In the genomic region with DNA sequence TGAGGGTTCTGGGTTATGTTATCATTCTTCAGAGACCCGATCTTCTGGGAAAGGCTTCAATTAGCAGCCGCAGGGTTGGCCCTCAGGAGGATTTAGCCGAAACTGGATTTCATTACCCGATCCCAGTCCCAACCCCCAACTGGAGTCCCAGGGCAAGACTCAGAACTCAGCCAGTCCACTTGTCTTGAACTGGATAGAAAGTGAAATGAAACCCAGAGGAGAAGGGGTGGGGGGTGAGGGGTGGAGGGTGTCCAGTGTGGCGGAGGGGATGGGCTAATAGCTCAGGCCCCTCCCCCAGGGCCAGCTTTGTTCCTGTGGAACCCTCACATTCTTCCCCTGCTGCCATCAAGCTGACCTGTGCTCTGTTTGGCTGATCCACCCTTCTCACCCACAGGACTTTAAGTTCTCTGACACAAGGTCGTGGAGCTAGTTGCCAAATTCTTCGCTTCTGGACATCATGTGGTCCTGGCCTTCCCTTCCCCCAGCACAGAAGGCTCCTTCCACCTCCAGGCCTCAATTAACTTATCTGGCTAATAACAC, we compare ENCODE assay signal across 28 mouse cellular contexts.
DNase-seq lines count a peak whose midpoint lies in the region; ATAC-seq lines count a peak whose summit lies in the region.
"Had no signal": no experiment of that assay in that cellular context is flagged by ENCODE, and none has a peak within 500 bp of the region (broad histone marks: within the 10 kb centered on the region; RNA-seq: fewer than 3 reads in every experiment).

No protein-coding gene starts in this region.

- 66% methylated on average over 7 of the region's 7 CpGs for WGBS in midbrain, embryonic 10.5 days
- 65% methylated on average over 7 of the region's 7 CpGs for WGBS in midbrain, embryonic 13.5 days
- 24% methylated on average over 7 of the region's 7 CpGs for WGBS in limb, embryonic 11.5 days

- H3K27ac ChIP-seq in midbrain, embryonic 10.5 days (replicated peaks), result peak overlapping the region; percentile 29; the same call in 1 of the 2 replicates
- no peak overlapping the region for H3K27ac ChIP-seq in midbrain, embryonic 13.5 days
- peak overlapping the region; percentile 98 for H3K27ac ChIP-seq in brown adipose tissue, adult 24 weeks (replicated peaks; ENCODE audit: low read depth, low read length)
- no peak overlapping the region for H3K27ac ChIP-seq in limb, embryonic 11.5 days (replicated peaks; ENCODE audit: low read depth, low read length)
- H3K27ac ChIP-seq: forebrain, embryonic 15.5 days; heart, adult 2 months; hindbrain, embryonic 15.5 days; kidney, embryonic 15.5 days; left cerebral cortex, adult 2 months; limb, embryonic 15.5 days; liver, embryonic 14.5 days had no signal

- peak; percentile 62 for DNase-seq in adrenal gland, postnatal 10 days
- DNase-seq in adrenal gland, adult 18-20 months (ENCODE audit: low spot score in 2 of 2), result no peak
- no peak for DNase-seq in midbrain, embryonic 10.5 days (ENCODE audit: low spot score)
- peak; percentile 41 for DNase-seq in limb, embryonic 11.5 days (ENCODE audit: low spot score)
- no peak for DNase-seq in kidney, postnatal 36 days
- DNase-seq in left cerebral cortex, adult 9 months (ENCODE audit: low spot score in 2 of 2), result no peak
- DNase-seq: cerebellum, adult 9-10 months; cerebellum, postnatal 36 days; heart, adult 2 months; heart, postnatal 4 days; kidney, adult 18-20 months; kidney, postnatal 25 days; lung, adult 2 months; lung, postnatal 14 days; thymus, postnatal 14 days had no signal

- no peak overlapping the region for H3K9ac ChIP-seq in midbrain, embryonic 13.5 days (replicated peaks)
- no peak overlapping the region for H3K9ac ChIP-seq in limb, embryonic 11.5 days (ENCODE audit: low read length)
- H3K9ac ChIP-seq: forebrain, embryonic 15.5 days; heart, embryonic 12.5 days; hindbrain, embryonic 15.5 days; kidney, embryonic 15.5 days; limb, embryonic 15.5 days; liver, embryonic 14.5 days had no signal

- H3K4me2 ChIP-seq in midbrain, embryonic 13.5 days (replicated peaks), result no peak overlapping the region
- H3K4me2 ChIP-seq in limb, embryonic 11.5 days (ENCODE audit: low read depth, severe bottlenecking), result no peak overlapping the region
- H3K4me2 ChIP-seq: forebrain, embryonic 15.5 days; heart, embryonic 12.5 days; hindbrain, embryonic 15.5 days; kidney, embryonic 15.5 days; limb, embryonic 15.5 days had no signal

- H3K27me3 ChIP-seq in midbrain, embryonic 10.5 days (ENCODE audit: low read depth, poor library complexity, severe bottlenecking), result peaks cover 8% of the 10 kb centered on the region
- no peaks in the 10 kb centered on the region for H3K27me3 ChIP-seq in midbrain, embryonic 13.5 days
- H3K27me3 ChIP-seq in limb, embryonic 11.5 days (ENCODE audit: control insufficient read depth, insufficient read depth, low read length), result no peaks in the 10 kb centered on the region
- H3K27me3 ChIP-seq: forebrain, embryonic 15.5 days; hindbrain, embryonic 15.5 days; Patski had no signal

- peaks cover 37% of the 10 kb centered on the region for H3K4me1 ChIP-seq in midbrain, embryonic 10.5 days
- peaks cover 7% of the 10 kb centered on the region; the same call in 1 of the 2 replicates for H3K4me1 ChIP-seq in midbrain, embryonic 13.5 days (replicated peaks)
- H3K4me1 ChIP-seq in brown adipose tissue, adult 24 weeks (ENCODE audit: control insufficient read depth, insufficient read depth, insufficient read length, low read length), result peaks cover 19% of the 10 kb centered on the region
- 0 out of 2 replicates have a peak, but pooled peaks cover 14% of the 10 kb centered on the region for H3K4me1 ChIP-seq in limb, embryonic 11.5 days (ENCODE audit: control insufficient read depth, insufficient read depth, low read length)

- H3K9me3 ChIP-seq in midbrain, embryonic 10.5 days (replicated peaks), result peaks cover 11% of the 10 kb centered on the region
- H3K9me3 ChIP-seq in midbrain, embryonic 13.5 days, result peaks cover 8% of the 10 kb centered on the region; the same call in 1 of the 2 replicates
- H3K9me3 ChIP-seq in limb, embryonic 11.5 days (ENCODE audit: control insufficient read depth, low read length), result no peaks in the 10 kb centered on the region
- H3K9me3 ChIP-seq: forebrain, embryonic 15.5 days; hindbrain, embryonic 15.5 days; kidney, embryonic 15.5 days; limb, embryonic 15.5 days had no signal

- no peak for ATAC-seq in midbrain, embryonic 13.5 days
- ATAC-seq in limb, embryonic 11.5 days (ENCODE audit: insufficient number of reproducible peaks, low FRiP score, low TSS enrichment, low read depth), result no peak
- ATAC-seq: forebrain, embryonic 15.5 days; inflammation-experienced regulatory T-cells, adult 6 months; midbrain, embryonic 16.5 days; Patski had no signal

- H3K4me3 ChIP-seq in midbrain, embryonic 10.5 days, result no peak overlapping the region
- H3K4me3 ChIP-seq in midbrain, embryonic 13.5 days (replicated peaks), result no peak overlapping the region
- no peak overlapping the region for H3K4me3 ChIP-seq in brown adipose tissue, adult 24 weeks (ENCODE audit: insufficient read depth, low read depth, low read length)
- H3K4me3 ChIP-seq in limb, embryonic 11.5 days (ENCODE audit: low read depth, low read length), result no peak overlapping the region
- H3K4me3 ChIP-seq: forebrain, embryonic 15.5 days; heart, adult 2 months; heart, embryonic 12.5 days; hindbrain, embryonic 15.5 days; kidney, embryonic 15.5 days; layer of hippocampus, adult 2 months; left cerebral cortex, adult 2 months; limb, embryonic 15.5 days had no signal

- H3K36me3 ChIP-seq in midbrain, embryonic 10.5 days, result no peaks in the 10 kb centered on the region
- peaks cover 11% of the 10 kb centered on the region; the same call in 1 of the 2 replicates for H3K36me3 ChIP-seq in midbrain, embryonic 13.5 days
- no peaks in the 10 kb centered on the region for H3K36me3 ChIP-seq in limb, embryonic 11.5 days (ENCODE audit: control insufficient read depth, insufficient read depth, low read length)
- H3K36me3 ChIP-seq: forebrain, embryonic 15.5 days; heart, embryonic 12.5 days; kidney, embryonic 15.5 days; limb, embryonic 15.5 days had no signal

Comparison
In these comparisons a context has a peak if more than half of its experiments do, and no peak if none do; other contexts are left out.
1. DNase-seq: peak in adrenal gland, postnatal 10 days (single experiment) and limb, embryonic 11.5 days (single experiment); none in adrenal gland, adult 18-20 months (0 of 2), midbrain, embryonic 10.5 days (single experiment), kidney, postnatal 36 days (0 of 2) and left cerebral cortex, adult 9 months (0 of 2).
2. H3K27ac ChIP-seq: peak in midbrain, embryonic 10.5 days (single experiment) and brown adipose tissue, adult 24 weeks (single experiment); none in midbrain, embryonic 13.5 days (single experiment) and limb, embryonic 11.5 days (single experiment).